ENCODE assay signal across 9 mouse cellular contexts in the genomic region with DNA sequence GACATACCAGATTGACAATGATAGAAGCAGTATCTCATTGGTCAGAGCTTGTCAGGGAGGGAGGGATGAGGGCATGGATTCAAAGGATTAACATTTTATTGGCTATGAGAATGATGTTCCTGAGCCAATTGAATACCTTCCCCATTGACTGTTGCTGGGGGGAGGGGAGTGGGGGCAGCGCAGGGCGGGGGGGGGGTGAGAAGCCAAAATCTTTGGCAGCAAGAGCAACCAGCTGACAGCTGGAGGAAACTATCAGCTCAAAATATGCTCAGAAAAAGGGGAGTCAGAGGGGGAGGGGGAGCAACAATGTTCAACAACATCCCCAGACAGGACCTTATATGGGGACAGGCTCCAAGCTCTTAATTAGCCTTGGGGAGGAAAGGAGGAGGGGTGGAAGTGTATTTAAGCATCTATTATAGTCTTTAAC. TPM values are rescaled to one million over a fixed set of nuclear protein-coding genes. Genes with fewer than 3 reads are reported as not detected.
DNase-seq lines count a peak whose midpoint lies in the region; ATAC-seq lines count a peak whose summit lies in the region.
"Had no signal": no experiment of that assay in that cellular context is flagged by ENCODE, and none has a peak within 500 bp of the region (broad histone marks: within the 10 kb centered on the region; RNA-seq: fewer than 3 reads in every experiment).

No protein-coding gene starts in this region.

- peak; percentile 61 for DNase-seq in kidney, adult 9 months
- no peak for DNase-seq in kidney, adult 11 months
- DNase-seq in liver, embryonic 13.5 days = no peak
- DNase-seq in retina, postnatal 1 day = peak; percentile 89
- no peak for DNase-seq in ovary, postnatal 14 days (ENCODE audit: low spot score)
- DNase-seq in right cerebral cortex, postnatal 25 days = no peak

- H3K36me3 ChIP-seq in embryonic facial prominence, embryonic 13.5 days = peaks cover 19% of the 10 kb centered on the region
- H3K36me3 ChIP-seq in hindbrain, embryonic 13.5 days = 0 out of 2 replicates have a peak, but pooled peaks cover 3% of the 10 kb centered on the region
- H3K36me3 ChIP-seq in liver, embryonic 13.5 days = no peaks in the 10 kb centered on the region
- H3K36me3 ChIP-seq: G1E had no signal

- ATAC-seq in embryonic facial prominence, embryonic 13.5 days (ENCODE audit: insufficient number of reproducible peaks, insufficient read depth, low FRiP score, low TSS enrichment, low read depth) = peak; percentile 79
- peak; percentile 89 for ATAC-seq in hindbrain, embryonic 13.5 days (ENCODE audit: low FRiP score)
- ATAC-seq in liver, embryonic 13.5 days (ENCODE audit: low read depth) = peak; percentile 27; the same call in 1 of the 2 replicates

- WGBS in embryonic facial prominence, embryonic 13.5 days = 4% methylated on average over 2 of the region's 2 CpGs
- WGBS in hindbrain, embryonic 13.5 days = 2% methylated on average over 2 of the region's 2 CpGs
- 0% methylated on average over 2 of the region's 2 CpGs for WGBS in liver, embryonic 13.5 days (ENCODE audit: insufficient replicate concordance)

- no peaks in the 10 kb centered on the region for H3K9me3 ChIP-seq in embryonic facial prominence, embryonic 13.5 days
- H3K9me3 ChIP-seq in hindbrain, embryonic 13.5 days = no peaks in the 10 kb centered on the region
- no peaks in the 10 kb centered on the region for H3K9me3 ChIP-seq in liver, embryonic 13.5 days (replicated peaks)
- H3K9me3 ChIP-seq: G1E had no signal

- peak overlapping the region; percentile 28; the same call in 1 of the 2 replicates for H3K4me3 ChIP-seq in embryonic facial prominence, embryonic 13.5 days
- H3K4me3 ChIP-seq in hindbrain, embryonic 13.5 days = peak overlapping the region; percentile 28; the same call in 1 of the 2 replicates
- H3K4me3 ChIP-seq in liver, embryonic 13.5 days (replicated peaks) = no peak overlapping the region

- H3K4me1 ChIP-seq in embryonic facial prominence, embryonic 13.5 days = peaks cover 22% of the 10 kb centered on the region
- peaks cover 16% of the 10 kb centered on the region for H3K4me1 ChIP-seq in hindbrain, embryonic 13.5 days (replicated peaks)
- peaks cover 40% of the 10 kb centered on the region for H3K4me1 ChIP-seq in liver, embryonic 13.5 days (replicated peaks)

- H3K4me2 ChIP-seq in embryonic facial prominence, embryonic 13.5 days = peak overlapping the region; percentile 59
- peak overlapping the region; percentile 54 for H3K4me2 ChIP-seq in hindbrain, embryonic 13.5 days
- H3K4me2 ChIP-seq in liver, embryonic 13.5 days = no peak overlapping the region

- H3K9ac ChIP-seq in embryonic facial prominence, embryonic 13.5 days = no peak overlapping the region
- 0 out of 2 replicates have a peak overlapping the region, but pooled peaks have one; percentile 64 for H3K9ac ChIP-seq in hindbrain, embryonic 13.5 days
- no peak overlapping the region for H3K9ac ChIP-seq in liver, embryonic 13.5 days

- H3K27me3 ChIP-seq in embryonic facial prominence, embryonic 13.5 days = no peaks in the 10 kb centered on the region
- H3K27me3 ChIP-seq in hindbrain, embryonic 13.5 days = peaks cover 3% of the 10 kb centered on the region; the same call in 1 of the 2 replicates
- H3K27me3 ChIP-seq in liver, embryonic 13.5 days = peaks cover 43% of the 10 kb centered on the region

- peak overlapping the region; percentile 93 for H3K27ac ChIP-seq in embryonic facial prominence, embryonic 13.5 days
- H3K27ac ChIP-seq in hindbrain, embryonic 13.5 days = peak overlapping the region; percentile 58
- H3K27ac ChIP-seq in liver, embryonic 13.5 days = no peak overlapping the region

RNA-seq across cellular contexts. Expression of gene B4galt3, which starts 6.9 kb away (rescaled TPM):
- 82.1 and 84.2 TPM in 2 replicates for polyA plus RNA-seq in embryonic facial prominence, embryonic 13.5 days (2015; fragmentation: Nextera tagmentation; extraction: Ambion mirVana)
- 105 and 110 TPM in 2 replicates for polyA plus RNA-seq in hindbrain, embryonic 13.5 days (2015; fragmentation: Nextera tagmentation; extraction: Ambion mirVana)
- 24.9 and 26.5 TPM in 2 replicates for polyA plus RNA-seq in liver, embryonic 13.5 days (2015; fragmentation: Nextera tagmentation; extraction: Ambion mirVana)

RNA-seq across cellular contexts. Expression of gene Ndufs2, which starts 12.0 kb away (rescaled TPM):
- 232 and 248 TPM in 2 replicates for polyA plus RNA-seq in embryonic facial prominence, embryonic 13.5 days (2015; fragmentation: Nextera tagmentation; extraction: Ambion mirVana)
- polyA plus RNA-seq in hindbrain, embryonic 13.5 days (2015; fragmentation: Nextera tagmentation; extraction: Ambion mirVana) = 222 and 228 TPM in 2 replicates
- 152 and 167 TPM in 2 replicates for polyA plus RNA-seq in liver, embryonic 13.5 days (2015; fragmentation: Nextera tagmentation; extraction: Ambion mirVana)

RNA-seq across cellular contexts. Expression of gene Adamts4, which starts 13.0 kb away (rescaled TPM):
- 23.6 and 25.6 TPM in 2 replicates for polyA plus RNA-seq in embryonic facial prominence, embryonic 13.5 days (2015; fragmentation: Nextera tagmentation; extraction: Ambion mirVana)
- polyA plus RNA-seq in hindbrain, embryonic 13.5 days (2015; fragmentation: Nextera tagmentation; extraction: Ambion mirVana) = 4.9 and 5.0 TPM in 2 replicates
- 0.43 and 0.46 TPM in 2 replicates for polyA plus RNA-seq in liver, embryonic 13.5 days (2015; fragmentation: Nextera tagmentation; extraction: Ambion mirVana)

RNA-seq across cellular contexts. Expression of gene Ppox, which starts 17.8 kb away (rescaled TPM):
- polyA plus RNA-seq in embryonic facial prominence, embryonic 13.5 days (2015; fragmentation: Nextera tagmentation; extraction: Ambion mirVana) = 60.5 and 64.9 TPM in 2 replicates
- polyA plus RNA-seq in hindbrain, embryonic 13.5 days (2015; fragmentation: Nextera tagmentation; extraction: Ambion mirVana) = 45.0 and 51.1 TPM in 2 replicates
- 174 and 175 TPM in 2 replicates for polyA plus RNA-seq in liver, embryonic 13.5 days (2015; fragmentation: Nextera tagmentation; extraction: Ambion mirVana)

RNA-seq across cellular contexts. Expression of gene Usp21, which starts 24.6 kb away (rescaled TPM):
- 116 and 127 TPM in 2 replicates for polyA plus RNA-seq in embryonic facial prominence, embryonic 13.5 days (2015; fragmentation: Nextera tagmentation; extraction: Ambion mirVana)
- 106 and 107 TPM in 2 replicates for polyA plus RNA-seq in hindbrain, embryonic 13.5 days (2015; fragmentation: Nextera tagmentation; extraction: Ambion mirVana)
- 25.8 and 26.7 TPM in 2 replicates for polyA plus RNA-seq in liver, embryonic 13.5 days (2015; fragmentation: Nextera tagmentation; extraction: Ambion mirVana)

Comparison
In these comparisons a context has a peak if more than half of its experiments do, and no peak if none do; other contexts are left out.
1. DNase-seq: peak in kidney, adult 9 months (single experiment) and retina, postnatal 1 day (single experiment); none in kidney, adult 11 months (single experiment), liver, embryonic 13.5 days (single experiment), ovary, postnatal 14 days (single experiment) and right cerebral cortex, postnatal 25 days (single experiment).
2. ATAC-seq: peak in every context shown above with its lines; median percentile 89 in hindbrain, embryonic 13.5 days; 79 in embryonic facial prominence, embryonic 13.5 days; 27 in liver, embryonic 13.5 days.